Mouse (Mus musculus) liver, embryonic 14.5 days (tissue): ENCODE results near the gene Cmah. TPM values are rescaled to one million over a fixed set of nuclear protein-coding genes. Genes with fewer than 3 reads are reported as not detected.

Experiments used
- ATAC-seq: fragments of 200-750 bp; cut with Nextera tagmentation; 2 replicates; pipeline ENCODE4 v1.8.0; 2017; ENCODE audit warnings: moderate number of reproducible peaks, mild to moderate bottlenecking, moderate library complexity; ENCODE audit not compliant: insufficient read depth
- DNase-seq, 3 experiments: peaks; one replicate each; pipeline ENCODE4 v3.0.0-alpha.2; 2012 to 2013; ENCODE audit warnings: low read depth in 3 of 3, low spot score in 3 of 3
- H3K27ac ChIP-seq: fragments of 300-500 bp; sonication (generic); 2 replicates; pipeline ENCODE4 v1.5.1; 2014; ENCODE audit warnings: moderate library complexity, mild to moderate bottlenecking, control low read depth, inconsistent platforms
- H3K27me3 ChIP-seq: fragments of 300-500 bp; sonication (generic); 2 replicates; pipeline ENCODE4 v1.6.1; 2014; ENCODE audit warnings: mild to moderate bottlenecking, low read length, moderate library complexity; ENCODE audit not compliant: control insufficient read depth, insufficient read depth
- H3K36me3 ChIP-seq: fragments of 300-500 bp; sonication (generic); replicated peaks from 2 replicates; pipeline ENCODE4 v1.6.1; 2014; ENCODE audit warnings: low read depth; ENCODE audit not compliant: control insufficient read depth, insufficient read depth
- H3K4me1 ChIP-seq, 2 experiments: fragments of 200-500 bp in 1 of 2; fragments of 300-500 bp in 1 of 2; sonication (generic) in 1 of 2; replicated peaks; 2 replicates each; pipeline ENCODE4 v1.6.1; 2012 to 2014; ENCODE audit warnings: antibody characterized with exemption in 1 of 2, inconsistent platforms in 1 of 2, low read length in 1 of 2; ENCODE audit not compliant: control insufficient read depth in 2 of 2, insufficient read depth in 2 of 2
- H3K4me2 ChIP-seq: fragments of 300-500 bp; sonication (generic); 2 replicates; pipeline ENCODE4 v1.6.1; 2014; ENCODE audit warnings: low read depth, mild to moderate bottlenecking, control low read depth, moderate library complexity
- H3K4me3 ChIP-seq, 2 experiments: fragments of 200-500 bp in 1 of 2; fragments of 300-500 bp in 1 of 2; sonication (generic) in 1 of 2; 2 replicates each; pipeline ENCODE4 v1.5.1; 2012 to 2014; ENCODE audit warnings: low read depth in 2 of 2, low read length in 2 of 2, mild to moderate bottlenecking in 2 of 2, control low read depth in 1 of 2, inconsistent platforms in 1 of 2, moderate library complexity in 1 of 2; ENCODE audit not compliant: insufficient read depth in 1 of 2
- H3K9ac ChIP-seq: fragments of 300-500 bp; sonication (generic); replicated peaks from 2 replicates; pipeline ENCODE4 v1.6.1; 2014; ENCODE audit warnings: mild to moderate bottlenecking, control low read depth, moderate library complexity
- H3K9me3 ChIP-seq: fragments of 300-500 bp; sonication (generic); 2 replicates; pipeline ENCODE4 v1.6.1; 2016; ENCODE audit warnings: low read length, mixed read lengths; ENCODE audit not compliant: control insufficient read depth
- CTCF ChIP-seq: IDR thresholded peaks from 2 replicates; pipeline ENCODE4 v1.5.1; 2016; ENCODE audit warnings: antibody characterized with exemption, low read depth, control low read depth
- EP300 ChIP-seq: IDR thresholded peaks from 2 replicates; pipeline ENCODE4 v1.6.1; 2016; ENCODE audit warnings: antibody characterized with exemption, low read depth
- WGBS: fragments of 180-500 bp; shearing (Covaris S2); extraction: QIAGEN DNeasy Blood & Tissue Kit; methylation state at CpG from one replicate; pipeline ENCODE4 v1.1.7; 2014; ENCODE audit not compliant: insufficient replicate concordance; 5-methylcytosine and 5-hydroxymethylcytosine counted together
- polyA plus RNA-seq, 2 experiments: library from polyadenylated mRNA; depleted of rRNA in 1 of 2; stranded (reverse) in 1 of 2; unstranded in 1 of 2; fragments of >200 nt; fragmentation: Nextera tagmentation in 1 of 2; extraction: Ambion mirVana in 1 of 2; gene quantifications; 2 replicates each; pipeline versions ENCODE4 v1.2.1 to v1.2.3; 2012 to 2014

Cmah gene
- polyA plus RNA-seq, 2 experiments = 0.42 to 0.46 TPM

DNA sequence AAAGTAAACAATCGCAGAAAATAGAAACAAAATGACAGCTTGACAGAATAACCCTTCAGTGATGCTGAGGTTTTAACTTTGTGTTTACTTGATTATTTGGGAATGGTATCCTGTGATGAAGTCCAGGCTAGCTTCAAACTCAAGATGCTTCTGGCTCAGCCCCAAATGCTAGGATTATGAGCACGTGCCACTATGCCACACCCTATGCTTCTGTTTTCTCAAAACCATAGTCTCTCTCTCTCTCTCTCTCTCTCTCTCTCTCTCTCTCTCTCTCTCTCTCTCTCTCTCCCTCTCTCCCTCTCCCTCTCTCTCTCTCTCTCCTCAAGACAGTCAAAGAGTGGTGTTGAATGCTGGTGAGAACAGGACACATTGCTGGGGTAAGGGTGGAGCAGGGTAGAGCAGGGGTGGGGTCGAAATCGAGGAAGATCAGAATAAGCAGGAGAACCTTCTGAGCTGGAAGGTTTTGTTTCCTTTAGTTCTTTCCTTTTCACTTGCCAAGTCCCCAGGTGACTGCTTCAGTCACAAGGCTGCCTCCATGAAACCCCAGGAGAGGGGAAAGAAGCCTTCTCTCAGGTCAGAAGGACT, 116.7 kb downstream of the Cmah start:
- ATAC-seq = no peak

DNA sequence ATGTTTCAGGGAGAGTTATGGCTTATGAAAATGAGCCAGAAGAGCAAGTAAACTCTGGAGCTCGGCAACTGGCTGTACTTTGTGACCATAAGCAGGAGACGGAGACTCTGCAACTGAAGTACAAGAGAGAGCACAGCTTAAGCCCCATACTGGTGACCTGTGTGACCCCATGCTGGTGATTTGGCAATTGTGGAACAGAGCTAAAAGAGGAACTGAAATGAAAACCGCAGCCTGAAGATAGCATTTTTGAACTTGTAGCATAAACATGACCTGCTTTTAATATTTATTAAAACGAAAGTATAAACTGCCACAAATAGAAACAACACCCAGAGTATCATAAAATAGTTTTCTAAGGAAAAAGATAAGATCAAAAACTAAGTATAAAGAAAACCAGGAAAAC, 117.5 kb downstream of the Cmah start:
- ATAC-seq (no peak), DNase-seq (peak; percentile 18 to 35 (median 33))
- no peak overlapping the region; the same call in 1 of the 2 replicates for H3K9ac ChIP-seq
- 14% methylated on average over 4 of the region's 4 CpGs for WGBS
- peaks cover 12 to 14% of the 10 kb centered on the region in 2 experiments for H3K4me1 ChIP-seq
- peak overlapping the region; percentile 37 for H3K4me2 ChIP-seq
- H3K9me3 ChIP-seq = no peaks in the 10 kb centered on the region
- H3K27me3 ChIP-seq = no peaks in the 10 kb centered on the region
- no peaks in the 10 kb centered on the region for H3K36me3 ChIP-seq
- H3K4me3 ChIP-seq = no peak overlapping the region
- TF ChIP-seq EP300 (no peak), CTCF (no peak)
- peak overlapping the region; percentile 32 for H3K27ac ChIP-seq

More for the DNA sequence above, 116.7 kb downstream of the Cmah start:
- DNase-seq = no peak
- WGBS = 43% methylated on average over 4 of the region's 4 CpGs
- Histone ChIP-seq H3K4me3 (no peak overlapping the region), H3K27me3 (no peaks in the 10 kb centered on the region), H3K9ac (peak overlapping the region; percentile 2; the same call in 1 of the 2 replicates), H3K9me3 (no peaks in the 10 kb centered on the region), H3K36me3 (no peaks in the 10 kb centered on the region), H3K4me1 (peaks cover 12 to 14% of the 10 kb centered on the region in 2 experiments), H3K27ac (peak overlapping the region; percentile 32; the same call in 1 of the 2 replicates), H3K4me2 (peak overlapping the region; percentile 37)
- TF ChIP-seq CTCF = no peak
- TF ChIP-seq EP300 = no peak

DNA sequence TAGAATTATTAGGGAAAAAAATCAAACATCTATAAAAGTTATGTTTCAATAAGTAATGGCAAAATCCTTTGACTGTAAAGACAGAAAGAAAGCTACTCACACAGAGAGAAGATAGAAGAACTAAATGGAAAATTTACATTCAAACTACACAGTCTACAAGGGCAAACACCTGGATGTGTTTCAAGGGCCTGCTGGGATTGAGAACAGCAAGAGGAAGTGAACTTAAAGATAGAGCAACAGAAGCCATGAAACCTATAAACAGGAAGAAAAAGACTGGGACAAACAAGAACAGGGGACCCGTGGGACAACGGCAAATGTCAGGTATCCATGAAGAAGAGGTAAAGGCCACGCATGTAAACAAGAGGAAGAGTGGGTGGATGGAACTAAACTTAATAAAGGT, 118.0 kb downstream of the Cmah start:
- no peaks in the 10 kb centered on the region for H3K27me3 ChIP-seq
- H3K4me3 ChIP-seq = no peak overlapping the region
- peaks cover 12 to 14% of the 10 kb centered on the region in 2 experiments for H3K4me1 ChIP-seq
- H3K9ac ChIP-seq = no peak overlapping the region
- H3K4me2 ChIP-seq = no peak overlapping the region
- H3K9me3 ChIP-seq = no peaks in the 10 kb centered on the region
- ATAC-seq = no peak
- no peaks in the 10 kb centered on the region for H3K36me3 ChIP-seq
- DNase-seq = no peak
- WGBS = 49% methylated on average over 3 of the region's 3 CpGs
- TF ChIP-seq EP300 (no peak), CTCF (no peak)
- H3K27ac ChIP-seq = no peak overlapping the region

DNA sequence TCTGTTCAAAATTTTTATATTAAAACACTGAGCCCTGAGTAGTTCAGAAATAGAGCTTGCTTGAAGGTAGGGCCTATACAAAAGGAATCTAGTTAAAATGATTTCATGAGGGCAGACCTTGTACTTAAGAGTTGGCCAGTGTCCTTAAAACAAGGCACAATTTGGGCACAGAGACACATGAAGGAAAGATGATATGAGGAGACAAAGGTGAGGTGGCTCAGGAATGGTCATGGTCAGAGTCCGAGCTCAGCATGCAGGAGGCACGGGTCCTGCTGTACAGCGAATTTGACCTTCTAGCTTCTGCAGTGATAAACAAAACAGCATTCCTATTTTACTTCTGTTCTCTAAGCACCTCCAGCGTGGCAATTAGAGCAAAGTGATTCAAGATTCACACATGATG, 118.9 kb downstream of the Cmah start:
- Histone ChIP-seq H3K9ac (no peak overlapping the region), H3K27me3 (no peaks in the 10 kb centered on the region), H3K4me2 (no peak overlapping the region), H3K4me3 (no peak overlapping the region), H3K4me1 (peaks cover 12 to 14% of the 10 kb centered on the region in 2 experiments), H3K9me3 (no peaks in the 10 kb centered on the region), H3K27ac (no peak overlapping the region), H3K36me3 (no peaks in the 10 kb centered on the region)
- DNase-seq (no peak), ATAC-seq (no peak)
- no peak for TF ChIP-seq EP300
- no peak for TF ChIP-seq CTCF
- WGBS = 79% methylated on average over 4 of the region's 4 CpGs

DNA sequence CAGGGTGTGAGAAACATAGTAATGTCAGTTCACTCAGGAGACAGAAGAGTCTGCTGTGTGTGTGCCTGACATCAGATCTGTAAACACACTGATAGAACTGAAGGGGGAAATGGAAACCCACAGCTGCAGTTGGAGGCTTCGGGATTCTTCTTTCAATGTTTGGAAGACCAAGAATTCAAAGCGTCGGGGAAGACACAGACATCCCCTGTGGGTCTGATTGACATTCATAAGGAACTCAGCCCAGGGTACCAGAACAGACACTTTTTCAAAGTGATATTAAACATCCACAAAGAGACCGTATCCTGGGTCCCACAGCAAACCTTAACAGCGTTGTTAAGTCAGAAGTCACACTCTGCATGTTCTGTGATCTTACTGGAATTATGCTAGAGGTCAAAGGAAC, 119.8 kb downstream of the Cmah start:
- peaks cover 12 to 14% of the 10 kb centered on the region in 2 experiments for H3K4me1 ChIP-seq
- ATAC-seq (no peak), DNase-seq (no peak)
- no peak overlapping the region for H3K9ac ChIP-seq
- H3K4me3 ChIP-seq = no peak overlapping the region
- no peak overlapping the region for H3K27ac ChIP-seq
- 49% methylated on average over 5 of the region's 5 CpGs for WGBS
- TF ChIP-seq EP300 (no peak), CTCF (no peak)
- no peaks in the 10 kb centered on the region for H3K27me3 ChIP-seq
- no peaks in the 10 kb centered on the region for H3K9me3 ChIP-seq
- no peaks in the 10 kb centered on the region for H3K36me3 ChIP-seq
- no peak overlapping the region for H3K4me2 ChIP-seq
